Mouse (Mus musculus): ENCODE results near the gene Sbf2.

DNA sequence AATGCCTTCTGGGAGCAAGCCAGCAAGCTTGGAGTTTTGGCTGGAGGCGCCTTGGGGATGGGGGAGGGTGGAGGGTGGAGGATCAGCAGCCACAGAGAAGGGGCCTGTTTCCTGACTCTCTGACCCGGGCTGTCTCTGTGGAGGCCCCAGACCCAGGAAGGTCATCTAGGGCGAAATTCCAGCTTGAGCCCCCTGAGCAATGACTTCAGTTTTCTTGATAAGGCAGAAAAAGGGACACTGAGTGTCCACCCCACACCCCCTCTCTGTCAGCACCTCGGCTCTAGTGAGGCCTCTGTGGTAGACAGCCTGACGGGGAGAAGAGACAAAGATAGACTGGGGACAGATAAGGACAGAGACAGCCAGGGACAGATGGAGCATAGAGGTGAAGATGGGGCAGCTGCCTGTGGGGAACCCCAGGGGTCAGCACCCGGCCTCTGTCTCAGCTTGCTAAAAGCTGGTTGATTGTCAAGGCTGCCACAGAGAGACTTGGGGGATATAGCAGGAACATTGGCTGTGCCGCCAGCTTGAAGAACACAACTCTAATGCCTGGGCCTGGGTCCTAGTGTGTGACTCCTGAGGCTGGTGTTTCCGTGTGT lies 327.1 kb downstream of the Sbf2 start:
- TF ChIP-seq POLR2A (IDR thresholded peaks at IDR 0.05; ENCODE audit: control insufficient read depth, low read depth, low read length) (no peak), CTCF (IDR thresholded peaks at IDR 0.05; ENCODE audit: control insufficient read depth, insufficient read depth, insufficient replicate concordance, low read depth, low read length) (no peak)
